Mouse (Mus musculus): ENCODE data around the gene Tchp. TPM values are rescaled to one million over a fixed set of nuclear protein-coding genes. Genes with fewer than 3 reads are reported as not detected.

Gene Tchp
- polyA plus RNA-seq, 1 experiment from 2014 or later = 14.8 TPM

GRCm38 (mm10) chr5:114698044-114698746 lies 9.4 kb upstream of the Tchp start:
- no peaks in the 10 kb centered on the region for H3K27me3 ChIP-seq (ENCODE audit: insufficient read depth, low read length)
- no peaks in the 10 kb centered on the region for H3K36me3 ChIP-seq (ENCODE audit: insufficient read depth)
- no peaks in the 10 kb centered on the region for H3K9me3 ChIP-seq (ENCODE audit: low read depth, low read length)
- 85% methylated on average over 19 of the region's 19 CpGs for WGBS
- no peak overlapping the region for H3K27ac ChIP-seq (ENCODE audit: low read depth)
- H3K4me1 ChIP-seq (ENCODE audit: insufficient read depth) = no peaks in the 10 kb centered on the region
- no peak for TF ChIP-seq CTCF (IDR thresholded peaks at IDR 0.05; ENCODE audit: low read depth)
- no peak overlapping the region for H3K4me3 ChIP-seq (ENCODE audit: low read depth, low read length)
- no peak for DNase-seq
- no peak for ATAC-seq (ENCODE audit: insufficient read depth)
- H3K9ac ChIP-seq = no peak overlapping the region
- H3K4me2 ChIP-seq = no peak overlapping the region

- no peaks in the 10 kb centered on the region for H3K36me3 ChIP-seq (ENCODE audit: insufficient read depth)
- H3K4me2 ChIP-seq = no peak overlapping the region
- no peak for TF ChIP-seq CTCF (IDR thresholded peaks at IDR 0.05; ENCODE audit: low read depth)
- 41% methylated on average over 7 of the region's 7 CpGs for WGBS
- DNase-seq = no peak
- no peak for ATAC-seq (ENCODE audit: insufficient read depth)
- no peak overlapping the region for H3K27ac ChIP-seq (ENCODE audit: low read depth)
- H3K27me3 ChIP-seq (ENCODE audit: insufficient read depth, low read length) = no peaks in the 10 kb centered on the region
- no peaks in the 10 kb centered on the region for H3K9me3 ChIP-seq (ENCODE audit: low read depth, low read length)
- no peak overlapping the region for H3K9ac ChIP-seq
- H3K4me3 ChIP-seq (ENCODE audit: low read depth, low read length) = no peak overlapping the region
- H3K4me1 ChIP-seq (ENCODE audit: insufficient read depth) = no peaks in the 10 kb centered on the region
Measured at GRCm38 (mm10) chr5:114699015-114699414, 8.5 kb upstream of the Tchp start.

- Histone ChIP-seq H3K27ac (ENCODE audit: low read depth) (no peak overlapping the region), H3K4me1 (ENCODE audit: insufficient read depth) (no peaks in the 10 kb centered on the region), H3K27me3 (ENCODE audit: insufficient read depth, low read length) (no peaks in the 10 kb centered on the region), H3K9me3 (ENCODE audit: low read depth, low read length) (no peaks in the 10 kb centered on the region), H3K4me2 (no peak overlapping the region), H3K4me3 (ENCODE audit: low read depth, low read length) (no peak overlapping the region), H3K36me3 (ENCODE audit: insufficient read depth) (no peaks in the 10 kb centered on the region), H3K9ac (no peak overlapping the region)
- TF ChIP-seq CTCF (IDR thresholded peaks at IDR 0.05; ENCODE audit: low read depth) = peak; percentile 67
- 52% methylated on average over 14 of the region's 14 CpGs for WGBS
- ATAC-seq (ENCODE audit: insufficient read depth) = peak; percentile 54; the same call in 1 of the 2 replicates
- peak; percentile 60 for DNase-seq
Measured at GRCm38 (mm10) chr5:114702403-114703392, 4.9 kb upstream of the Tchp start.

- Histone ChIP-seq H3K27me3 (ENCODE audit: insufficient read depth, low read length) (no peaks in the 10 kb centered on the region), H3K4me2 (peak overlapping the region; percentile 89), H3K36me3 (ENCODE audit: insufficient read depth) (peaks cover 42% of the 10 kb centered on the region), H3K27ac (ENCODE audit: low read depth) (no peak overlapping the region), H3K9me3 (ENCODE audit: low read depth, low read length) (no peaks in the 10 kb centered on the region), H3K4me1 (ENCODE audit: insufficient read depth) (no peaks in the 10 kb centered on the region), H3K9ac (peak overlapping the region; percentile 67), H3K4me3 (ENCODE audit: low read depth, low read length) (peak overlapping the region; percentile 79)
- WGBS = 49% methylated on average over 15 of the region's 15 CpGs
- DNase-seq = no peak
- no peak for TF ChIP-seq CTCF (IDR thresholded peaks at IDR 0.05; ENCODE audit: low read depth)
- ATAC-seq (ENCODE audit: insufficient read depth) = no peak
Measured at GRCm38 (mm10) chr5:114708491-114708890, 931 bp downstream of the Tchp start.

GRCm38 (mm10) chr5:114709357-114709756 lies 1.8 kb downstream of the Tchp start:
- H3K36me3 ChIP-seq (ENCODE audit: insufficient read depth) = peaks cover 48% of the 10 kb centered on the region
- no peaks in the 10 kb centered on the region for H3K4me1 ChIP-seq (ENCODE audit: insufficient read depth)
- H3K9me3 ChIP-seq (ENCODE audit: low read depth, low read length) = no peaks in the 10 kb centered on the region
- no peak for TF ChIP-seq CTCF (IDR thresholded peaks at IDR 0.05; ENCODE audit: low read depth)
- whole genome bisulfite sequencing = 87% methylated on average over 21 of the region's 21 CpGs
- ATAC-seq (ENCODE audit: insufficient read depth) = no peak
- H3K27me3 ChIP-seq (ENCODE audit: insufficient read depth, low read length) = no peaks in the 10 kb centered on the region
- H3K9ac ChIP-seq = no peak overlapping the region
- no peak overlapping the region for H3K4me3 ChIP-seq (ENCODE audit: low read depth, low read length)
- H3K4me2 ChIP-seq = no peak overlapping the region
- H3K27ac ChIP-seq (ENCODE audit: low read depth) = no peak overlapping the region
- DNase-seq = no peak

- no peak for TF ChIP-seq CTCF (IDR thresholded peaks at IDR 0.05; ENCODE audit: low read depth)
- ATAC-seq (ENCODE audit: insufficient read depth) = no peak
- H3K9me3 ChIP-seq (ENCODE audit: low read depth, low read length) = no peaks in the 10 kb centered on the region
- no peaks in the 10 kb centered on the region for H3K27me3 ChIP-seq (ENCODE audit: insufficient read depth, low read length)
- no peak for DNase-seq
- H3K9ac ChIP-seq = no peak overlapping the region
- no peak overlapping the region for H3K27ac ChIP-seq (ENCODE audit: low read depth)
- 90% methylated on average over 18 of the region's 18 CpGs for WGBS
- H3K4me1 ChIP-seq (ENCODE audit: insufficient read depth) = no peaks in the 10 kb centered on the region
- H3K4me2 ChIP-seq = no peak overlapping the region
- H3K4me3 ChIP-seq (ENCODE audit: low read depth, low read length) = no peak overlapping the region
- peaks cover 87% of the 10 kb centered on the region for H3K36me3 ChIP-seq (ENCODE audit: insufficient read depth)
Measured at GRCm38 (mm10) chr5:114714551-114714950, 7.0 kb downstream of the Tchp start.

- DNase-seq = no peak
- 81% methylated on average over 12 of the region's 12 CpGs for WGBS
- H3K27me3 ChIP-seq (ENCODE audit: insufficient read depth, low read length) = no peaks in the 10 kb centered on the region
- no peaks in the 10 kb centered on the region for H3K9me3 ChIP-seq (ENCODE audit: low read depth, low read length)
- no peak overlapping the region for H3K27ac ChIP-seq (ENCODE audit: low read depth)
- no peak overlapping the region for H3K4me3 ChIP-seq (ENCODE audit: low read depth, low read length)
- no peak overlapping the region for H3K9ac ChIP-seq
- H3K4me2 ChIP-seq = no peak overlapping the region
- ATAC-seq (ENCODE audit: insufficient read depth) = no peak
- peaks cover 88% of the 10 kb centered on the region for H3K36me3 ChIP-seq (ENCODE audit: insufficient read depth)
- no peaks in the 10 kb centered on the region for H3K4me1 ChIP-seq (ENCODE audit: insufficient read depth)
- TF ChIP-seq CTCF (IDR thresholded peaks at IDR 0.05; ENCODE audit: low read depth) = no peak
Measured at GRCm38 (mm10) chr5:114717292-114717691, 9.7 kb downstream of the Tchp start.

All from lung, embryonic 14.5 days (tissue).